Mouse (Mus musculus) olfactory bulb, adult 2 months (tissue): Measurements from ENCODE around the gene Myh10. TPM values are rescaled to one million over a fixed set of nuclear protein-coding genes. Genes with fewer than 3 reads are reported as not detected.

ENCODE experiments used
- H3K27ac ChIP-seq: fragments of 200-500 bp; 2 replicates; pipeline ENCODE4 v1.5.1; 2012; ENCODE audit warnings: low read depth, low read length; ENCODE audit not compliant: insufficient read depth
- H3K4me1 ChIP-seq: fragments of 200-500 bp; 2 replicates; pipeline ENCODE4 v1.6.1; 2012; ENCODE audit warnings: low read length; ENCODE audit not compliant: control insufficient read depth, insufficient read depth
- H3K4me3 ChIP-seq: fragments of 200-500 bp; 2 replicates; pipeline ENCODE4 v1.5.1; 2012; ENCODE audit warnings: mild to moderate bottlenecking, low read depth, low read length, moderate library complexity; ENCODE audit not compliant: insufficient read depth
- CTCF ChIP-seq: fragments of 200-500 bp; IDR thresholded peaks from 2 replicates; pipeline ENCODE4 v1.5.1; 2012; ENCODE audit warnings: low read depth, mild to moderate bottlenecking, low read length, moderate library complexity; ENCODE audit not compliant: insufficient read depth
- POLR2A ChIP-seq: fragments of 200-500 bp; IDR thresholded peaks from 2 replicates; pipeline ENCODE4 v1.6.1; 2012; ENCODE audit warnings: mild to moderate bottlenecking, low read depth, low read length, moderate library complexity; ENCODE audit not compliant: insufficient read depth
- WGBS: fragments of 180-500 bp; shearing (Covaris S2); methylation state at CpG from one replicate; pipeline ENCODE4 v1.1.7; 2018; 5-methylcytosine and 5-hydroxymethylcytosine counted together
- polyA plus RNA-seq: library from polyadenylated mRNA; stranded (reverse); fragments of >200 nt; gene quantifications from 2 replicates; pipeline ENCODE4 v1.2.4, GENCODE M21; 2012; ENCODE audit warnings: low replicate concordance; ENCODE audit not compliant: missing spikeins, insufficient read depth, insufficient read length

The Myh10 gene
- polyA plus RNA-seq, 1 experiment = not detected

DNA sequence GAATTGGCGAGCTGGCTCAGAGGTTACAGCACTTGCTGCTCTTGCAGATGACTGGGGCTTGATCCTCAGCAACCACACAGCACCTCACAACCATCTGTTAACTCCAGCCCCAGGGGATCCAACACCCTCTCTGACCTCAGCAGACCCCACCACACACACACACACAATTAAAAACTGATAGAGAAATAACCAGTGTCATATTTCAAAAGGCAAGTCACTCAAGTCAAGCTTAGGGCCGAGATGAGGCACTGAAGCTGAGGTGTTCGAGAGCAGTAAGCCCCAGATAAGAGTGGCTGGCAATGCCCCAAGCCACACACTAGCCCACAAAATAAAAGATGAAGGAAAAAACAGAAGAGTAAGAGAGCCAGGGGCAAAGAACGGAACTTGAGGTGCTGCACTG lies 141.4 kb downstream of the Myh10 start:
- Histone ChIP-seq H3K27ac (no peak overlapping the region), H3K4me1 (no peaks in the 10 kb centered on the region), H3K4me3 (no peak overlapping the region)
- WGBS = 75% methylated on average over 4 of the region's 4 CpGs
- TF ChIP-seq POLR2A (no peak), CTCF (no peak)

DNA sequence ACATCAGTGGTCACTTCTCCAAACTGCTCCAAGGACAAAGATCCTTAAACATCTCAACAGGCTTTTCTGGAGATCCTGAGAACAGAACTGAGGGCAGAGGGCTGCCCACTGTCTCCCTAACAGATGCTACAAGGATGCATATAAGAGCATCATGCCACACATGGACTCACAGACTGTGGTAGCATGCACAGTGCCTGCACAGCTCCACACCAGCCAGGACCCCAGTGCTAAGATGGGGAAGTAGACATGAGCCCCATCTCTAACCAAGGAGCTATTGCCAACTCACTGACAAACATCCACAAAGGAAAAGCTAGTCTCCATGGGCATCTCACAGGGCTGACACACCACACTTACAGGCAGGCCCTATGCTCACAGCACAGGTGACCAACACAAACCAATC lies 142.2 kb downstream of the Myh10 start:
- Histone ChIP-seq H3K4me1 (no peaks in the 10 kb centered on the region), H3K4me3 (no peak overlapping the region), H3K27ac (no peak overlapping the region)
- no peak for TF ChIP-seq POLR2A
- no peak for TF ChIP-seq CTCF

DNA sequence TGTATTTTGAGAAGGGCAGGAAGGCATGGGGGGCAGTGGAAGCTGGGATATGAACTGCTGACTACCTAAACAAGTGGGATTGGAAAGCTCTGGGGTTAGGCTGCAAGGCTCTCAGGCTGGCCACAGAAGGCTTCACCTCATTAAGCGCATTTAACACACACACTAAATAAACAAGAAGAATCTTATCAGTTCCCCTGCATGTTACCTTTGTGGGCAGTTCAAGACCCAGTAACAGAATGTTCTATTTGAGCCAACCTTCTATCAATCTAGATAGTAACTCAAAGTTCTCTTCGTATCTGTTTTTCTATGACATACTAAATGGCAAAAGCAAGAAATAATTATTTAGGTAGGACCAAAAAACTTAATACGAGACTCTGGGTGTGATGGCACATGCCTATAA lies 143.7 kb downstream of the Myh10 start:
- Histone ChIP-seq H3K4me3 (no peak overlapping the region), H3K4me1 (no peaks in the 10 kb centered on the region), H3K27ac (no peak overlapping the region)
- no peak for TF ChIP-seq CTCF
- no peak for TF ChIP-seq POLR2A
- WGBS = 97% methylated on average over 3 of the region's 3 CpGs

DNA sequence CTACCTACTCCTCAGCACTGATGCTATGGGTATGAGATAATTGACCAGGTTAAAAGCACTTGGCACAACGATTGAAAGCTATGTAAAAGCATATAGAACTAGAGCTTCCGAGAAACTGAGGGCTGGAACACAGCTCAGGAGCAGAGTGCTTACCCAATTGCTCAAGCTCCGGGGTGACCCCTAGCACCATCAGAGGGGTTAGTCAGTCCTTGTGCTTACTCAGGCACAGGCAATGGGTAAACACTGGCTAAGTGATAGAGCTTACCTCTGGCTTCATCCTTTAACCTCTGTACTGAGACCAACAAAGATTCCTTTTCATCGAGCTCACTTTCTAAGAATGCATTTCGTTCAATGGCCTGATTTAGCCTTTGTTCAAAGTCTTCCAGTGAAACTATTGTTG lies 148.2 kb downstream of the Myh10 start:
- WGBS = 66% methylated on average over 5 of the region's 5 CpGs
- no peak overlapping the region for H3K4me3 ChIP-seq
- no peak overlapping the region for H3K27ac ChIP-seq
- TF ChIP-seq POLR2A (no peak), CTCF (no peak)
- H3K4me1 ChIP-seq = no peaks in the 10 kb centered on the region

DNA sequence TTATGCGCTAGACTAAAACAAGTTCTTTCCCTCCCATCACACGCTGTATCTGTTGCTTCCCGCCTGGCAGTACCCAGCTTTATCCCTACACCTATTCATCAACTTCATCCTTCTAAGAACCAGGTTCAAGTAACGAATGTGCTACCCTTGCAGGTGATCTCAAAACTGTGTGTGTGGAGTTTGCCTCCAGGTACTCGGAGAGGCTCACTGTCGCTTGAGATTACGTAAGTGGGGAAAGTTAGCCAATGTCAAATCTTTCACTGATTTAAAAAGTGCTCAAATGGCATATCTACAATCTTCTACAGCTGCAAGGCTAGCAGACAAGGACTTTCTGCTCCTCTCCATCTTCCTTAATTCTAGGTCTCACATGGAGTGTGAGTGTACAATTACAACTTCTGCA lies 159.5 kb downstream of the Myh10 start:
- H3K4me3 ChIP-seq = no peak overlapping the region
- WGBS = 60% methylated on average over 7 of the region's 7 CpGs
- no peaks in the 10 kb centered on the region for H3K4me1 ChIP-seq
- no peak overlapping the region for H3K27ac ChIP-seq
- no peak for TF ChIP-seq CTCF
- no peak for TF ChIP-seq POLR2A

DNA sequence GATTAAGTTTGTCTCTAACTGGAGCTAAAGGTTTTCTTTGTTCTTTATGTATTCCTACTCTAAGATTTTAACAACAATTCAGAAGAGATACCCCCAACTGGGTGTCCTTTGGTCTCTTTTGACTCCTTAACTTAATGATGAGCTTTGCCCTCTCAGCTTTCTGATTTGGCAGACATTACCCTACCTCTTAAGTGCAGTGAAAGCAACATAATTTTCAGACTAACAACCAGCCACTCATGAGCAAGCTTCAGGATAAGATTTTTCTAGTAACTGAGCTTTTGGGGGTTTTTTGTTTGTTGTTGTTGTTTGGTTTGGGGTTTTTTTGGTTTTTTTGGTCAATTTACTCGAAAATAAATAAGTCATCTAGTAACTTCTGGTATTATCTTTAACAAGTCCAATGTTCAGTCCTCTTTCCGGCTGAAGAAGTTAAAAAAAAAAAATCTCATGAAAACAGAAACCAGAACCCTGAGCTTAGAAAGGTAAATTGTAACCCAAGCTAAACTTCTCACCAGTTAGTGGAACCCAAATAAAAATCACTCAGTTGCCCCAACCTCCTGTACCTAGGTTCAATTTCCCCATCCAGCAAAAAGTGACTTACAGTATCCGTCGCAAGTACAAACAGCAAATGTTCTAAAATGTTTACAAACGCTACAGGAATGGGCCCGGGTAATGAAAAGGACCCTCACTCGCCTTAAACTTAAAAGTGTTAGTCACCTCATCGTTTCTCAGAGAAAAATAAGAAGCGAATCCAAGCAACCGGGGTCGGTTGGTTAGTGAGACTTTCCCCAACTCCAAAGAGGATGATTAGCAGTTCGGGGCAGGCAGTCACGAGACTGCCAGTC lies 160.5 kb downstream of the Myh10 start:
- TF ChIP-seq CTCF = no peak
- no peak for TF ChIP-seq POLR2A
- Histone ChIP-seq H3K4me3 (peak overlapping the region; percentile 79), H3K27ac (peak overlapping the region; percentile 85), H3K4me1 (no peaks in the 10 kb centered on the region)
- WGBS = 1% methylated on average over 13 of the region's 13 CpGs

DNA sequence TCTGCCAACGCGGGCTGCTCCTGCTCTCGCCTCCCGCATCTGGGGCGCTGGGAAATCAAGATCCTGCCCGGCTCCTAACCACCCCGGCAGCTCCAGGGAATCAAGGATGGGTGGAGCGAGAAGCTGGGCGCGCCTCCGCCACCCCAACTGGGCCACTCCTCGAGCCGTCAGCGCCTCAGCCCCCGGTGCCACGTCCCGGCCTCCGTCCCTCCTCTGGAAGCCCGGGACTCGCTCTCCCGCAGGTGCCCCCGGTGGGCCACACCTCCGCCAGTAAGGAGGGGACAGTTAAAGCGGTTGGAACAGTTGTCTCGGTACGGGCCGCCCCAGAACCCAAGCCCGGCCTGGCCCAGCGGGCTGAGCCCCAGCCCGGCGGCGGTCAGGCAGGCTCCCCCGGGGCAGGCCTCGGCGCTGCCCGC lies 161.1 kb downstream of the Myh10 start:
- H3K4me3 ChIP-seq = peak overlapping the region; percentile 79
- under 1% methylated on average over 36 of the region's 36 CpGs for WGBS
- H3K4me1 ChIP-seq = no peaks in the 10 kb centered on the region
- TF ChIP-seq CTCF (no peak), POLR2A (no peak)
- peak overlapping the region; percentile 85 for H3K27ac ChIP-seq

DNA sequence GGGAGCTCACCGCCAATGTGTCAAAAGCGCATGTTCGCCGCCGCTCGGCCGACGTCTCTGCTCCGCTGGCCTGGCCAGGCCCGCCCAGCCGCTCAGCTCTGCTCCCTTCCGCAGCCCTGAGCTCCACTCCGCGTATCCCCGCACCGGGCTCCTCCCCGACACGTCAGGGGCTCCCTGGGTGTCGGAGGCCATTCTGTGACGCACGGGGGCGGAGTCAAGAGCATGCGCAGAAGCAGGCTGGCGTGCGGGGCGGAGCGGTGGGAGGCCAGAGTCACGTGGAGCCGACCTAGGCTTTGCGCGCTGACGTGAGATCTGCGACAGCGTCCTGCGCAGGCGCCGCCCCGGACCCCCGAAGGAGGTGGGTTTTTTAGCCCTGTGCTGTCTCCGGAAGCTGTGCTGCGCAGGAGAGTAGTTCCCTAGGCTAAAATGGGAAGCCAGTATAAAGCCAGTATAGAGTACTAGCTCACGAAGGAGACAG lies 161.6 kb downstream of the Myh10 start:
- peak overlapping the region; percentile 79 for H3K4me3 ChIP-seq
- WGBS = under 1% methylated on average over 42 of the region's 42 CpGs
- TF ChIP-seq POLR2A = peak; percentile 98
- no peak for TF ChIP-seq CTCF
- no peaks in the 10 kb centered on the region for H3K4me1 ChIP-seq
- H3K27ac ChIP-seq = peak overlapping the region; percentile 85

DNA sequence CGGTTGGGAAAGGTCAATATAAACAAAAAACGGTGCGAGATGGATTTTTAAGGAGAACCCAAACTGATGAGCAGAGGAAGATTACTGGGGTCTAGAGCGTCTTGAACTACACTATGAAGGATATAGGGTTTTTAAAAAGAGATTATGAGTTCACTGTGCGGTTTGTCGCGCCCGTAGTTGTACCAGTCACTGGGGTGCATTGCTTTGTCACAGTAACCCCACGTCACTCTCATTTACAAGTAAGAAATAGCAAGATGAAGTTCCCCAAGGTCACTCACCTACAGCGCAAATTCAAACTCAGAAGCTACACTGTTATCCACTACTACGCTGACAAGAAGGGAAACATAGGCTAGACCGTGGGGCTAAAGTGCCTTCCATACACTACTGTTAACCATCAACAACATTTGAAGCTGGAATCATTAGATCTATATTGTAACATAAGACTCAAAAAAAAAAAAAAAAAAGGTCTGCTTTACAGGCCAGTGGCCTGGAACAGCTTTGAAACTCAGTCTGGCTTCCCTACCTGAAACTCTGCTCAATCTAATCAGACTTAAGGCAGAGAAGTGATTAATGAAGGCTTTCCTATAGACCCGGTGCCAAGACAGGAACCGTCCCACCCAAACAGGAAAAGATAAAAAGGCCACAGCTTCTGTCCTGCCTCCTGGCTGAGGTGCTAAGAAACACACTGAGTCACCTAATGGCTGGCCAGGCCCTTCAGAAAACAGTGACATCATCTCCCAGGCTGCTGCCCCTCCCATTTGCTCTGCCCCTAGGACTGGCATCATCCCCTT lies 162.4 kb downstream of the Myh10 start:
- 41% methylated on average over 14 of the region's 14 CpGs for WGBS
- TF ChIP-seq CTCF (no peak), POLR2A (no peak)
- Histone ChIP-seq H3K4me1 (no peaks in the 10 kb centered on the region), H3K4me3 (no peak overlapping the region), H3K27ac (no peak overlapping the region)
